Mouse (Mus musculus) lung, postnatal 0 days (tissue): ENCODE results near the gene Eif3d.

Experiments
- CTCF ChIP-seq: IDR thresholded peaks from 2 replicates; pipeline ENCODE4 v1.5.1; 2016; ENCODE audit warnings: antibody characterized with exemption, mild to moderate bottlenecking
- EP300 ChIP-seq: IDR thresholded peaks from 2 replicates; pipeline ENCODE4 v1.6.1; 2016; ENCODE audit warnings: antibody characterized with exemption, mild to moderate bottlenecking, control low read depth

DNA sequence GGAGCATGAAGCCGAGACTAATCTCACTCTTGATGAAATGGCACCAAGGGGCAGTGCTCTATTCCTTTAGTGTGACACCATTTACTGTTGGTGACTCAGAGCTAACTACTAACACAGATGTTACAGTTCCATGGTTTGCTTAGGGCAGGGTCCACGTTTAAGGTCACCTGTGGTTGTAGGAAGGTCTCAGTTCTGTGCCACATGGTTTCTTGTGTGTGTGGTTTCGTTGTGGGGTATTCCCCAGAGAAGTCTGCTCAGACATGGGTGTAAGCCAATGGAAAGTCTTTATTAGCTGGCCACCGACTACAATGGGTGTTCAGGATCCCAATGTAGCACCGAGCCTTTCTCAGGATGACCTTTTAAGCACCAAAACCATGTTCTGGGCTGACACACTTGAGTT, 32.1 kb downstream of the Eif3d start:
- TF ChIP-seq CTCF (no peak), EP300 (no peak)
